Mouse (Mus musculus): ENCODE measurements around the gene Gsg1l.

The Gsg1l gene

DNA sequence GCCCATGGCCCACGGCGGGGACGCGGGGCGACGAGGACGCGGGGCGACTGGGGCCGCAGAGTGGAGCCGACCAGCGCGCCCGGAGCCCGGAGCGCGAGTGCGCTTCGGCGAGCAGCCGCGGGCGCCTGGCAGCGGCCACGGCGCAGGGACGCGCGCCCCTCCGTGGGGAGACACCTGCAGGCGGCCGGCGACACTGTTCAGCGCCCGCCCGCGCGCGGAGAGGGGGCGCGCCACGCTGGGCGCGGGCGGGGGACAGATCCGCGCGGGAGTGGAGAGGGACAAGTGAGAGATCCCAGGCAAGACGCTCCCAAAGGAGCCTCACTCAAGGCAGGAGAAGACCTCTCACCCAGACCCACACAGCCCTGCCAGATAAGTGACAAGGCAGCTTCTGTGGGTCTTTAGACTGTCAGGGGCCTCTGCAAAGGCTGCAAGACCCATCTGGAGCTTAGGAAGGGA, at the start of gene Gsg1l:
Gene Gsg1l (minus strand): TSS at position 126 of the 456 bp plus-strand sequence.
- DNase-seq (ENCODE audit: low spot score): no peak

DNA sequence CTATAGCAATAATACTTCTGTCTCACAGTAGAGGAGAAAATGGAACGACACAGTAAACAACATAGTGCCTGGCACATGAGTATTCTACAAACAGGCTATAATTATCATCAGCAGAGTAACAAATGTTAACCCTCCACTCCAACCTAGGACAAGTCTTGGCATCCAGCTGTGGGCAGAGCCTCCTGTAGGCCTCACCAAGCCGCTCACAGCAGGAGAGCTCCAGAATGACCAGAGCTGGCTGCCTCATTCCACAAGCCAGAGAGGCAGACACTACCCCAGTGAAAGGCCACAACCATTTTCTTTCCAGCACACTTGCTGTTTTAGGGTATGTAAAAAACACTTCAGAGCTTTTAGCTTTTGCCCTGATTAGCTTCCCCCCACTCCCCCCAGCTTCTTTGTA, 45.5 kb upstream of the Gsg1l start:
- DNase-seq (ENCODE audit: low spot score): no peak

DNA sequence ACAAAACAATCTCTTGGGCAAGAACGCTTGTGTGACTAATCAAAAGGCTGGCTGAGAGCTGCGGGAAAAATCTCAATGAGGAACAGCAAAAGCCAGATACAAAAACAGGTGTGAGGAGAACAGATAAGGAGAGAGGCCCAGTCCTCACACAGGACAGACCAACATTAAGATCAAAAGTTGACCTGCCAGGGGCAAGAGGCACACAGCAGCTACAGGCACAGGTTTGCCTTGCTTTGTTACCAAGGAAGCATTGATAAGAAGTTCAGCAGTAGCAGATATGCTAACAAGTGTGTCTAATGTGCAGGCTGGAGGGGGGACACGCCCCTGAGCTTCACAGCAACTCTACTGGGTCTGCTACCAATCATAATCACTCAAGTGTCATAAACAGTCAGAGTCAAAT, 44.3 kb upstream of the Gsg1l start:
- DNase-seq (ENCODE audit: low spot score): no peak

GRCm38 (mm10) chr7:126121533-126121932, 39.3 kb upstream of the Gsg1l start:
- DNase-seq (ENCODE audit: low spot score): no peak

DNA sequence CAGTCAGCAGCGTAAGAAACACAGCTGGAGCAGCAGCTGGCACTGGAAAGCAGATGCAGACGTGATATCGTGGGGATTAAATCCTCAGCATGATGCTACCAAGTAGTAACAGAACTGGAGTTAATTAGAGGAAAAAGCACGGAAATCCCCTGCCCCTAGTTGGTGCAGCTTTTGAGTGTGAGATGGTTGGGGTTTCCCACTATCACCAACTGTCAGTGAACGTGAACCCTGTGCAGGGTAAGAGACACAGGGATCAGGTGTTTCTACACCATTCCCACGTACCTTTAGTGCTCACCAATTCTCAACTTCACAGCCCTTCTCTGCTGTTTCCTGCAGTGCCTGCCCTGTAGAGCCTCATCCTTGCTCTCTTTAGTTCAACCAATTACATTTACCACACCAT, 37.6 kb upstream of the Gsg1l start:
- no peak for DNase-seq (ENCODE audit: low spot score)

DNA sequence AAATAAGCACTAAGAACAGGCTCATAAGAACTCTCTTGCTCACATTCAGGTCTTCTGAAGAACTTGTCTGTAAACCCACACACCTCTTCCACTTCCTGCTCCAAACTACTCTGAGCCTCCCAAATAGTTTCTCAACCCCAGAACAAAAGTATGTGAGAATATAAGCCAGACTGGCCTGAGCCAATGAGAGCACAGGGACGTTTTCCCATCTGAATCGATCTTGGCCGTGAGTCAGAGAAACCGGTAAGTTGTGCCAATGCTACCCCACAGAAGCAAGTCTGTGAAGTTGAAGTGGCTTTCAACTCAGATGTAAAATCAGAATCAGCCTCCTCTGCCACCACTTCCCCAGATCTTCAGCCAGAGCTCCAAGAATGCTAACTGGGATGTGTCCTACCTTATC, 31.1 kb upstream of the Gsg1l start:
- DNase-seq (ENCODE audit: low spot score): no peak

GRCm38 (mm10) chr7:126111230-126111629, 29.0 kb upstream of the Gsg1l start:
- DNase-seq (ENCODE audit: low spot score): no peak

DNA sequence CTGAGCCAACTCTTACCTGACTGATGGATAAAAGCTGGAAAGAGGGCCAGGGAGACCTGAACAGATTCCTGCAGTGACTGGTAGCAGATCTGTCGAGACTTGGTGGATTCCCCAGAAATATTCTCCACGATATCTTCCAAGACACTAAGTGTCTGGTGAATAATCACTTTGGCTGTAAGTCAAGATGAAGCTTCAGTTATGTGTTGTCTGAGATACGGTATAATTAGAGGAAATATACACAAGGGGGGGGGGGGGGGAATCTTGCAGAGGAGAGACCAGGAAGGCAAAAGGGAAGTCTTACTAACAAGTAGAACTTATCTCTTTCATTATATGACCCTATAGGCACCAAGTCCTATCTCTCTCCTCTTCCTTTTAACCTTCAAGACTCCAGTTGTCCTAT, 27.7 kb upstream of the Gsg1l start:
- DNase-seq (ENCODE audit: low spot score): no peak

DNA sequence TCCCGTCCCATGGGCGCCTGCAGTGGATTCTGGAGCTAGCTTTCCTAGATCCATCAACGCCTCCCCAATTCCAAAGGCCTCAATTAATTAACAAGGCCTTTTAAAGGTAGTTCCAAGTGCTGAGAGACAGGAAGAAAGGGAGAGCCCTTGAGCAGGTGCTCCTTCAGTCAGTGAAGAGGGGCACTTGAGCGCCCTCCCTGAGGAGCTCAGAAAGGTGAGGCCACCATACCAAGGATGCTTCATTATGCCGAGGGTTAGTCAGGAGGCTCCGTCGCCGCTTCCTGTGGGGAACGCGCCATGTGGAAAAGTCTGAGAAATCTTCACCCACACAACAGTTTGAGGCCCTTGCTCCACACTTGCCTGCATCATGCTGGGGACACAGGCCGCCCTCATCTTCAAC, 18.2 kb upstream of the Gsg1l start:
- no peak for DNase-seq (ENCODE audit: low spot score)

DNA sequence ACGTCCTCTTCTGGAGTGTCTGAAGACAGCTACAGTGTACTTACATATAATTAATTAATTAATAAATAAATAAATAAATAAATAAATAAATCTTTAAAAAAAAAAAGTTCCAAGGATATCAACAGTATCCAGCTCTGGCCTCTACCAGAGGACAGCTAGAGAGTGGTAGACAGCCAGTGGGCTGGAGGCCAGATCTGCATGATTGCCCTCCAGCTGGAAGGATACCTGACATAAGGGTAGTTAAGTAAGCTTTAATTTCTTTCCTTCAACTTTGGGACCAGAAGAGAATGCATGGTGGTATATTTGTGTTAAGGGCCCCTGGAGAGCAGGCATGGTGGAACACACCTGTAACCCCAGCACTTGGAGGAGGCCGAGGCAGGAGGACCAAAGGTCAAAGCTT, 17.6 kb upstream of the Gsg1l start:
- DNase-seq (ENCODE audit: low spot score): no peak

- no peak for DNase-seq (ENCODE audit: low spot score)
These were observed 17.1 kb upstream of the Gsg1l start for GRCm38 (mm10) chr7:126099163-126099775.

DNA sequence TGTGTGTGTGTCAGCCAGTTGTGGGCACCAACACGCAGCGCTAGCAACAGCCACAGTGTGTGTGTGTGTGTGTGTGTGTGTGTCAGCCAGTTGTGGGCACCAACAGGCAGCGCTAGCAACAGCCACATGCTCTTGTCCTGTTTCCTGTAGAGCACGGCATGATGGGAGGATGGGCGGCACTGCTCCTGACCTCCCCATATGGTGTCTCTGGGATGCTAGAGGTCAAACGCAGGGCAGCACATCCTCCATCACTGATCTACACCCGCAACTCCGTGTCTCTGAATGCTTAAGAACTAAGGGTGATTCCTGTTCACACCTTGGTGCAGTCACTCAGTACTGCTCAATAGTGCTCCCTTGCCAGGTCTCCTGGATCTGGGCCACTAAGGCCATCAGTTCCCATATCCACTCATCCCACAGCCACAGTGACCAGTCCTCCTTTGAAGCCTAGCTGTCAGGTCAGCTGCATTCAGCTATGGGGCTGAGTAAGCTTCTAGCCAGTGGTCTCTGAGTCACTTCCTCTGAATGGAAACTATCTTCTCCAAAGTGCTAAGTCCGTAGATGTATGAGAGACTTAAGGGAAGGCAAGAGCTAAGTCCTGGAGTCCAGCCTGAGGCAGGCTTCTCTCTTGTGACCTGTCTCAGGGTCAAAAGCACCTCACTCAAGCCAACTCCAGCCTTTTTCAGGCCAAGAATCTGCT, 15.2 kb upstream of the Gsg1l start:
- DNase-seq (ENCODE audit: low spot score): no peak

GRCm38 (mm10) chr7:126096596-126096995, 14.4 kb upstream of the Gsg1l start:
- no peak for DNase-seq (ENCODE audit: low spot score)

DNA sequence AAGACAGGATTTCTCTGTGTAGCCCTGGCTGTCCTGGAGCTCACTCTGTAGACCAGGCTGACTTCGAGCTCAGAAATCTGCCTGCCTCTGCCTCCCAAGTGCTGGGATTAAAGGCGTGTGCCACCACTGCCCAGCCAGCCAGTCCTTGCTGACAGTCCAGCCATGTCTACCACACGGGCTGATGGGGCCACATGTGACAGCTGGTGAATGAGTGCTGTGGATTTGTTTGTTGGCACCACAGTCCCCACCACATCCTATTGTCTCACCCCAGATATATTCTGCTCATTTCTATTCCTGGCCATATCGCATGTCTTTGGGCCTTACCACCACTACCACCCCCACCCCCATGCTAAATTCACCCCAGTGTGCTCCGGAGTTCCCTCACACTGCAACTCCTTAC, 12.5 kb upstream of the Gsg1l start:
- no peak for DNase-seq (ENCODE audit: low spot score)

DNA sequence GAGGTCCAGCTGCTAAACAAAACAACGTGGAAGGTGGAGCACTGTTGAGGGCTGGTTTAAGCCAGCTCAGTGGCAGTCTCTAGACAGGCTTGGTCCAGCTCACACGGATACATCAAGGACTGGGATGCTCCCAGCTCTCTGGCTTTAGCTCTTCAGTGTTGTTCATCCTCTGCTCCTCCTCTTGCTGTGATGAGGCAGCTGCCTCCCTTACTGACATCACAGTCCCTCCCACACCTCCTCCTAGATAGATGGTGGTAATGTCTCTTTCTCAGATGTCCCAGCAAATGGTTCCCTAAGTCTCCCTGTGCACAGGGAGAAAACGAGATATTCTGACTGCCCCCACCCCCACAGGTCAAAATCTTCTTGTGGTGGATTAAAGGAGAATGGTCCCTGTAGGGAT, 11.0 kb upstream of the Gsg1l start:
- DNase-seq (ENCODE audit: low spot score): no peak

GRCm38 (mm10) chr7:126089782-126090181, 7.6 kb upstream of the Gsg1l start:
- peak; percentile 45 for DNase-seq (ENCODE audit: low spot score)

DNA sequence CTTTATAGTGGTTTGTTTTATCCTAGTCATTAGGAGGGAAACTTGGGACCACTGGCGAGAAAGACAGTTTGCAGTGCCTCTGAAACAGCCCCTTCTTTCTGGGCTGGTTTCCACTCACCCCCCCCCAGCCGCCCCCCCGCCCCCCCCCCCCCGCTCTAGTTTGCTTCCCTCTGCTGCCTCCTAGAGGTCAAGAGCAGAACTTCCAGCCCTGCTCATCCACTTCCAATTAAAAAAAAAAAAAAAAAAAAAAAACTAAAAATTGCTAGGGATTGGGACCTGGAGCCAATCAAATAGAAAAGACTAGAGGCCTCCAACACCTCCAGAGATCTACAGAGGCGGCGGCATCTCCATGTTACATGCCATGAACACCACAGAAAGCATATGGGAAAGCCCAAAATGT, 5.9 kb upstream of the Gsg1l start:
- DNase-seq (ENCODE audit: low spot score): no peak

- no peak for DNase-seq (ENCODE audit: low spot score)
These were observed 5.4 kb upstream of the Gsg1l start for GRCm38 (mm10) chr7:126087602-126088001.

- no peak for DNase-seq (ENCODE audit: low spot score)
These were observed 4.1 kb upstream of the Gsg1l start for GRCm38 (mm10) chr7:126086321-126086741.

- no peak for DNase-seq (ENCODE audit: low spot score)
These were observed 2.9 kb upstream of the Gsg1l start for GRCm38 (mm10) chr7:126085154-126085553.

DNA sequence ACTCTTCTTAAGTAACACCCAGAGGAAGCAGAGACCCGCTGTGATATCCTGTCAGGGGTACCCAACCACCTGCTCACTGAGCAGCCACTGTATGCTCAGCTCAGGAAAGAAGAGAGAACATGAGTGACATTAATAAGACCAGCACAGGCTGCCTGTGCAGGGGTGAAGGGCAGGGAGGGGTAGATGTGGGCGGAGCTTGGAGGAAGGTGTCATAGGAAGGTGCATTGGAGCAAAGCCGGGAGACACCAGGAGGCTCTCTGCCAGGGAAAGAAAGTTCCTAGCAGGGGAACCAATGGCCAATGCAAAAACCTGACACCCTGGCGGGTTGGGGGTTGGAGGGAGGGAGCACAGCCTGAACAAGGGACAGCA, 1.8 kb upstream of the Gsg1l start:
- no peak for DNase-seq (ENCODE audit: low spot score)

GRCm38 (mm10) chr7:126083341-126083979, 1.2 kb upstream of the Gsg1l start:
- no peak for DNase-seq (ENCODE audit: low spot score)

- no peak for DNase-seq (ENCODE audit: low spot score)
These were observed 405 bp downstream of the Gsg1l start for GRCm38 (mm10) chr7:126081727-126082285.

All from urinary bladder, postnatal 25 days (tissue).